ENCODE assay signal across 9 mouse cellular contexts in the genomic region with DNA sequence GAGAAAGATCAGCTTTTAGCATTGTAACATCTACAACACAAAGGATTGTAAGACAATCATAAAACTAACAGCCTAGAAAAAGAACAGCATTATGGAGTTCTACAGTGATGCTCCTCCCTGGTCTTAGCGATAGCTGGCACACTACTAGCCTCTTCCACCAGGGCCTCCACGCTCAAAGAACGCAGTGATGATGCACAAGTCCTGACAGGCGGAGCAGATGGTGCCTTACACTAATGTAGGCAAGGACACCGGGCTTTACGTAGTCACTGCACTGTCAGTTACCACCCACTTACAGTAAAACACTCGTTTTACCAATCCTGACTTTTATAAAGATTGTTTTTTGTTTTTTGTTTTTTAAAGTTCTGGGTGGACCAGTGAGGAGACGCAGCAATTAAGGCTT.
"Had no signal": no experiment of that assay in that cellular context is flagged by ENCODE, and none has a peak within 500 bp of the region (broad histone marks: within the 10 kb centered on the region; RNA-seq: fewer than 3 reads in every experiment).

No protein-coding gene starts in this region.

- DNase-seq: kidney, adult 18-20 months; kidney, postnatal 10 days; kidney, postnatal 4 days; lung, adult 2 months; lung, postnatal 36 days; thymus, postnatal 36 days had no signal

- ATAC-seq: intestine, embryonic 15.5 days; lung, postnatal 0 days; midbrain, embryonic 13.5 days had no signal
